Mouse (Mus musculus): ENCODE measurements at regions not wholly inside any gene's neighbourhood (a gene's known extent, or its start where the extent isn't known, plus 50 kb on each side); places are given as distances from the start of the nearest gene placed in this dataset.
A peak's percentile ranks its signal among the peaks of the same experiment; 100 is the strongest.

GRCm38 (mm10) chr12:25358846-25359525 lies 262.0 kb upstream of the Id2 start:
- H3K27ac ChIP-seq: no peak overlapping the region
- ATAC-seq (no peak), DNase-seq (ENCODE audit: low spot score) (no peak)
- H3K9ac ChIP-seq (replicated peaks; ENCODE audit: low read length): no peak overlapping the region
- H3K4me1 ChIP-seq (ENCODE audit: insufficient read depth, low read length): no peaks in the 10 kb centered on the region
- WGBS: 77% methylated on average over 8 of the region's 8 CpGs
- no peaks in the 10 kb centered on the region for H3K27me3 ChIP-seq (ENCODE audit: insufficient read depth, low read length)
- H3K36me3 ChIP-seq (ENCODE audit: insufficient read depth, low read length): no peaks in the 10 kb centered on the region
- H3K4me2 ChIP-seq (ENCODE audit: low read depth, low read length): no peak overlapping the region
- H3K9me3 ChIP-seq (ENCODE audit: low read length): no peaks in the 10 kb centered on the region
- H3K4me3 ChIP-seq (ENCODE audit: low read length): no peak overlapping the region
- TF ChIP-seq CTCF (IDR thresholded peaks at IDR 0.05; ENCODE audit: low read depth): no peak

- Histone ChIP-seq H3K9ac (replicated peaks; ENCODE audit: low read length) (no peak overlapping the region), H3K4me1 (ENCODE audit: insufficient read depth, low read length) (no peaks in the 10 kb centered on the region), H3K36me3 (ENCODE audit: insufficient read depth, low read length) (no peaks in the 10 kb centered on the region), H3K27ac (no peak overlapping the region), H3K4me3 (ENCODE audit: low read length) (no peak overlapping the region), H3K27me3 (ENCODE audit: insufficient read depth, low read length) (no peaks in the 10 kb centered on the region), H3K9me3 (ENCODE audit: low read length) (no peaks in the 10 kb centered on the region), H3K4me2 (ENCODE audit: low read depth, low read length) (no peak overlapping the region)
- ATAC-seq (no peak), DNase-seq (ENCODE audit: low spot score) (no peak)
- no peak for TF ChIP-seq CTCF (IDR thresholded peaks at IDR 0.05; ENCODE audit: low read depth)
- 79% methylated on average over 2 of the region's 2 CpGs for WGBS
Measured at GRCm38 (mm10) chr12:25356774-25357173, 259.8 kb upstream of the Id2 start.

- ATAC-seq (no peak), DNase-seq (ENCODE audit: low spot score) (no peak)
- 71% methylated on average over 1 of the region's 1 CpGs for WGBS
- no peak overlapping the region for H3K4me3 ChIP-seq (ENCODE audit: low read length)
- TF ChIP-seq CTCF (IDR thresholded peaks at IDR 0.05; ENCODE audit: low read depth): no peak
- H3K9me3 ChIP-seq (ENCODE audit: low read length): no peaks in the 10 kb centered on the region
- no peak overlapping the region for H3K9ac ChIP-seq (replicated peaks; ENCODE audit: low read length)
- H3K27me3 ChIP-seq (ENCODE audit: insufficient read depth, low read length): no peaks in the 10 kb centered on the region
- no peaks in the 10 kb centered on the region for H3K36me3 ChIP-seq (ENCODE audit: insufficient read depth, low read length)
- no peak overlapping the region for H3K4me2 ChIP-seq (ENCODE audit: low read depth, low read length)
- no peaks in the 10 kb centered on the region for H3K4me1 ChIP-seq (ENCODE audit: insufficient read depth, low read length)
- H3K27ac ChIP-seq: no peak overlapping the region
Measured at GRCm38 (mm10) chr12:25355217-25355616, 258.3 kb upstream of the Id2 start.

- TF ChIP-seq CTCF (IDR thresholded peaks at IDR 0.05; ENCODE audit: low read depth): no peak
- no peaks in the 10 kb centered on the region for H3K4me1 ChIP-seq (ENCODE audit: insufficient read depth, low read length)
- no peak for ATAC-seq
- H3K9ac ChIP-seq (replicated peaks; ENCODE audit: low read length): no peak overlapping the region
- no peak for DNase-seq (ENCODE audit: low spot score)
- no peak overlapping the region for H3K4me2 ChIP-seq (ENCODE audit: low read depth, low read length)
- no peak overlapping the region for H3K4me3 ChIP-seq (ENCODE audit: low read length)
- H3K9me3 ChIP-seq (ENCODE audit: low read length): no peaks in the 10 kb centered on the region
- WGBS: 62% methylated on average over 10 of the region's 10 CpGs
- no peak overlapping the region for H3K27ac ChIP-seq
- no peaks in the 10 kb centered on the region for H3K36me3 ChIP-seq (ENCODE audit: insufficient read depth, low read length)
- no peaks in the 10 kb centered on the region for H3K27me3 ChIP-seq (ENCODE audit: insufficient read depth, low read length)
Measured at GRCm38 (mm10) chr12:25353402-25353896, 256.5 kb upstream of the Id2 start.

GRCm38 (mm10) chr12:25352160-25352559 lies 255.2 kb upstream of the Id2 start:
- Histone ChIP-seq H3K9me3 (ENCODE audit: low read length) (no peaks in the 10 kb centered on the region), H3K9ac (replicated peaks; ENCODE audit: low read length) (no peak overlapping the region), H3K27ac (no peak overlapping the region), H3K4me3 (ENCODE audit: low read length) (no peak overlapping the region), H3K4me1 (ENCODE audit: insufficient read depth, low read length) (no peaks in the 10 kb centered on the region), H3K4me2 (ENCODE audit: low read depth, low read length) (no peak overlapping the region), H3K36me3 (ENCODE audit: insufficient read depth, low read length) (no peaks in the 10 kb centered on the region), H3K27me3 (ENCODE audit: insufficient read depth, low read length) (no peaks in the 10 kb centered on the region)
- TF ChIP-seq CTCF (IDR thresholded peaks at IDR 0.05; ENCODE audit: low read depth): no peak
- DNase-seq (ENCODE audit: low spot score) (no peak), ATAC-seq (no peak)

GRCm38 (mm10) chr12:25344354-25344753 lies 247.4 kb upstream of the Id2 start:
- Histone ChIP-seq H3K4me1 (ENCODE audit: insufficient read depth, low read length) (no peaks in the 10 kb centered on the region), H3K36me3 (ENCODE audit: insufficient read depth, low read length) (no peaks in the 10 kb centered on the region), H3K4me3 (ENCODE audit: low read length) (no peak overlapping the region), H3K9me3 (ENCODE audit: low read length) (no peaks in the 10 kb centered on the region), H3K27ac (no peak overlapping the region), H3K9ac (replicated peaks; ENCODE audit: low read length) (no peak overlapping the region), H3K4me2 (ENCODE audit: low read depth, low read length) (0 out of 2 replicates have a peak overlapping the region, but pooled peaks have one; percentile 1), H3K27me3 (ENCODE audit: insufficient read depth, low read length) (no peaks in the 10 kb centered on the region)
- no peak for TF ChIP-seq CTCF (IDR thresholded peaks at IDR 0.05; ENCODE audit: low read depth)
- ATAC-seq: no peak
- peak; percentile 25 for DNase-seq (ENCODE audit: low spot score)
- WGBS: 54% methylated on average over 17 of the region's 17 CpGs

GRCm38 (mm10) chr12:25338771-25339170 lies 241.8 kb upstream of the Id2 start:
- no peaks in the 10 kb centered on the region for H3K36me3 ChIP-seq (ENCODE audit: insufficient read depth, low read length)
- H3K4me2 ChIP-seq (ENCODE audit: low read depth, low read length): no peak overlapping the region
- no peaks in the 10 kb centered on the region for H3K9me3 ChIP-seq (ENCODE audit: low read length)
- H3K9ac ChIP-seq (replicated peaks; ENCODE audit: low read length): no peak overlapping the region
- no peak overlapping the region for H3K27ac ChIP-seq
- TF ChIP-seq CTCF (IDR thresholded peaks at IDR 0.05; ENCODE audit: low read depth): 0 out of 2 replicates have a peak, but pooled peaks have one; percentile 14
- H3K27me3 ChIP-seq (ENCODE audit: insufficient read depth, low read length): no peaks in the 10 kb centered on the region
- no peak for ATAC-seq
- H3K4me1 ChIP-seq (ENCODE audit: insufficient read depth, low read length): no peaks in the 10 kb centered on the region
- H3K4me3 ChIP-seq (ENCODE audit: low read length): no peak overlapping the region
- DNase-seq (ENCODE audit: low spot score): no peak
- WGBS: 88% methylated on average over 1 of the region's 1 CpGs
